Mouse (Mus musculus) cerebellum, adult 11-12 months (tissue): ENCODE results near the gene Tsks.

Source experiments
- DNase-seq: peaks from one replicate; pipeline ENCODE4 v3.0.0; 2022

Tsks gene

DNA sequence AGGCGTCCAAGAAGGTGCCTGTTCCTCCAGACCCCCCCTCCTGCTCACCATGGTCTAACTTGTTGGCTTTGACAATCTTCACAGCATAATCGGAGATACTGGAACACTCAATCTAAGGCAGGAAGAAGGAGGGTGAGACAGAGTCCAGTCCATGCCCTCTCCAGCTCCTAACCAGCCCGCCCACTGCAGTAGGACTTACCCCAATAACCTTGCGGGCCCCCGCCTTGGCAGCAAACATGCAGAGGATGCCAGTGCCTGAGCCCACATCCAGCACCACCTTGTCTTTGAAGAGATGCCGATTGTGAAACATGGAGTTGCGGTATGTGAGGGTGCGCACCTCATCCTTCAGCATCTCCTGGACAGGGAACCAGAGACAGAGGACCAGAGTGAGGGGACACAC is 38.5 kb downstream of the Tsks start:
- peak; percentile 46 for DNase-seq

DNA sequence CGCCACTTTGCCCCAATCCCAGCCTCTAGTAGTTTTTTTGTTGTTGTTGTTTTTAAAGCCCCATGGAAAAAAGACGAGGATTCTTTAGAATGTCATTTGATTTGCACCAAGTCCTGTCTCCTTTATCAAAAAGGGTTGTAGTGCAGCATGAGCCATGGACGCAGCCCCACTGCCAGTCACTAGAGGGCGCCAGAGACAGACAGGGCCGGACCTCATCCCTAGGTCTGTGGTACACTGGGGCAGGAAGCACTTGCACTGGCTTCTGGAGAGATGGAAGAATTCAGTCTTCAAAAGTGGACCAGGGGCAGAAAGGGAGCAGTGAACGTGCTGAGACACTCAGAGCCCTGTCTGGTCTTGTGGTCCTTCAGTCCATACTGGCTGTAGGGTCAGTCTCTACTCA is 40.1 kb downstream of the Tsks start:
- peak; percentile 75 for DNase-seq

DNA sequence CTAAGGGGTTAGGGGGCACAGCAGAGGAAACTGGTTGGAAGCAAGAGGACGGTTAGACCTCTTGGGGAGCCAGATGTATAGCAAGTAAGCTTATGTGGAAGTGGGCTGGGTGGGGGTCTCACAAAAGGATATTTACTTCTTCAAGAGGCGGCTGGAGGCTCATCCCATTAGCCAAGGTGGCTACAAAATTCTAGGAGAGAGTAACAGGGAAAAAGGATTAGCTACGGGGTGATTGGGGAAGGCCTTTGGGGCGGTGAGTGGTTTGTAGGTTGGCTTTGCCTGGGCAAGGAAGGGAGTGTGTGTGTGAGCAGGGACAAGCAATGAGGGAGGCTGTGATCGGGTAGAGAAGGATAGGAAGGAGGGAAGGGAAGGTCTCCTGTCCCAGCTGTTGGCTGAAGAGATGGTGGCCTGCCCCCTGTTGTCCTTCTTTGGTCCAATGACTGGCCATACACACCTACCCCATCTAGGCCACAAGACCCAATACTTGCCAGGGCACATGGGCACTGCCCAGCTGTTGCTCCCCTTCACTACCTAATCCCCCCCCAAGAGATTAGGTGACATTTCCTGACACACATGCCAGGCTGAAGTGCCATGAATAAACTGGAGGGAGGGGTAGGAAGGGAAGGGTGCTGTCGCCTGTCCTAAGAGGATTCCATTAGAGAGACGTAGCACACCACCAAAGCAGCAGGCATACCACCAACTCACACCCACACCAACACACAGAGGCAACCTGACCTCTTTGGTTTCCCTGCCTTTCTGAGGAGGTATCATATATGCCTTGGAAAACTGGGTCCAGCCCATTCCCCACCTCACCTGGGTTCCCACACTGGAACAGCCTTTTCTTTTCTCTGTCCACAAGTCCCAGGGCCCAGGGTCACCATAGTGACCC is 41.2 kb downstream of the Tsks start:
- DNase-seq, result peak; percentile 54

DNA sequence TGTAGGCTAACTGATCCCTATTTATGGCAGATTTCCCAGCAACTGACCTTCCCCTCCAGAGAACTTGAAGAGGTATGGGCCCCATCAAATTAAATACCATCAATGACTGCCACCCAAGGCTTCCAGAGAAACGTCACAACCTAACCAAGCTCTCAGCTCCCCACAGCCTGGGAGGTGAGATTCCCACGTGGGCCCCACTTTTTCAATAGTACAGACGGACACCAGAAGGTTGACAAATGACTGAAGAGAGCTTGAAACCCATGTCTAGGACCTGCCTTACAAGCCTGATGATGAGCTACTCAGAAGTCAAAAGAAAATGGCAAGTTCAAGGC is 41.8 kb downstream of the Tsks start:
- no peak for DNase-seq

DNA sequence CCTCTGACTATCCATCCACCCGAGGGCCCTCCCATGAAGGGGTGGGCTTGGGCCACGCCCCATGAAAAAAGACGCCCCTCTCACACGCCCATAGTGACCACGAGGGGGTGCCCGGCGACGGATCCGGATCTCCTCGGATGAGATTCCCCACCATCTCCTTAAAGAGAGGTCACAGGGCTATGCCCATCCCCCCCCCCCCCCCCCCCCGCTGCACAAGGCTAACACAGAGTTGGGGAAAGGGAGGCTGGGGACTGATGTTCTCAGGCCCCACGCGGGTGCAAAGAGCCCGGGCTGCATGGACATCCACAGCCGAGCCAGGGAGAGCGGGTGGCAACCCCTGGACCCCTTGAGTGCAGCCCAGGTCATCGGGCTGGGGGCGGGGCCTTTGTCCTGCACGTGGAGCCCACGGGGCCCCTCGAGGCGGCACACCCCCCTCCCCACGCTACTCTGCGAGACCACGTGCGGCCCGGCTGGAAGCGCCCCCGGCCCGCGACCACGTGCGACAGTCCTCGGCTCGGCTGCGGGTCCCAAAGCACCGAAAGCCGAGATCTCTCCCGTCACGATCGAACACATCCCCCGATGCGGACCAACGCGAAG is 42.7 kb downstream of the Tsks start:
- DNase-seq, result peak; percentile 82

DNA sequence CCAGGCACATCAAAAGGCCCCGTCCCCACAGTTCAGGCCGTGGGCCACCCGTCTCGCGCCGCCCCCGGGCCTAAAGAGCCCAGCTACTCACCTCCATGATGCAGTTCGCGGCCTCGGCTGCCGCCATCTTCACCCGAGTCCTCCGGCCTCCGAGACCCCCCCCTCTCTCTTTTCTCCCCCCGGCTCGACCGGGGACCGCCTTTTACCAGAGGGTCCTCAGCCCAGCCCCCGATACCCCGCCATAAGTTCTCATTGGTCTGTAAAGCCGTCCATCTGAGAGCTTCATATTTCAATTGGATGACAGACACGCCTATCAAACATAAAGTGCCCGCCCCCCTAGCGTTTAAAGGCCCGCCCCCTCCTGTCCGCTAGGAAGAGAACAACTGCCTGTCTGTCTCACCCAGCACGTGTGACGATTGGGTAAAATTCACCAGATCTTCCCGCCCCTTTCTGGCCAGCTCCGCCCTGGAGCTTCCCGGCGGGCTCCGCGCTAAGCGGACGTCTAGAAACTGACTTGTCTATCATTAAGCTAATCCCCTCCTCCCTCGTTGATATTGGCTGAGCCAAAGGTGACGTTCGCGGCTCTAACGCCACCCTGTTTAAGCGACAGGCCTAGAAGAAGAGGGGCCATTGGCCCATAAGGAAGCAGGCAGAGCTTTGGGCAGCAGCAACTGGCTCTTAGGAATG is 43.3 kb downstream of the Tsks start, which contains the start of gene Prmt1:
Prmt1 (minus strand) TSS at position 377 of the 687 bp plus-strand sequence.
- DNase-seq, result peak; percentile 100

DNA sequence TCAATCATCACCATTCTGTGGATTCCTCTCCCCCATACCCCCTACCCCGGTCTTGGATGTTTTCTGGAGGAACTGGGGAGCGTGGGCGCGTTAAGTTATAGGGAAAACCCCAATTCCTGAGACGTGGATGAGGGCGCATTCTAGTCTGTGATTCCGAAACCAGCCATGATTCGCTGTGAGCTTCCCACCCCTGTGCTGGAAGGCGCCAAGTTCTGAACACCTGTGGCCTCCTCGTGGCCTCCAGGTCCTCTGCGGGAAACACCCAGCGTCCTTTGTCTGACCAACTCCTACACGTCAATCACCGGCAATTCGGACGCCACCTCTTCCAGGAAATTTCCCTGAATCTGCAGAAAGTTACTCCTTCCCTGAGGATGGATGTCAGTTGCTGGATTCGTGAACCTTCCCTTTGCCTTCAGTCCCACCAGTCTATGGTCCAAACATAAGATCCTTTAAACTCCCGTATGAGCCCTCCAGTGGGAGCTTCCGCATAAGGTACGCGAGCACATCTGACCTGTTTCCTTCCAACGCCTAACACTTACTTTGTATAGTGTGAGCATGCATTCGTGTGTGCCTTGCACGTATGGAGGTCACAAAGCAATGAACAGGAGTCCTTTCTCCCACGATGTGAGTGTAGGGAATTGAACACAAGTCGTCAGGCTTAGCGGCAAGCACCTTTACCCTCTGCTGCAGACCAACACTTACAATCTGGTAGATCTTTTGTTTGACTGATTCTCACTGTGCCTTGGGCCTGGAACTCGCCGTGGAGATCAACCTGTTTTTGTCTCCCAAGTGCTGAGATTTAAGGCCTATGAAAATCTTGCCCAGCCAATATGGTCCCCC is 44.1 kb downstream of the Tsks start:
- no peak for DNase-seq

DNA sequence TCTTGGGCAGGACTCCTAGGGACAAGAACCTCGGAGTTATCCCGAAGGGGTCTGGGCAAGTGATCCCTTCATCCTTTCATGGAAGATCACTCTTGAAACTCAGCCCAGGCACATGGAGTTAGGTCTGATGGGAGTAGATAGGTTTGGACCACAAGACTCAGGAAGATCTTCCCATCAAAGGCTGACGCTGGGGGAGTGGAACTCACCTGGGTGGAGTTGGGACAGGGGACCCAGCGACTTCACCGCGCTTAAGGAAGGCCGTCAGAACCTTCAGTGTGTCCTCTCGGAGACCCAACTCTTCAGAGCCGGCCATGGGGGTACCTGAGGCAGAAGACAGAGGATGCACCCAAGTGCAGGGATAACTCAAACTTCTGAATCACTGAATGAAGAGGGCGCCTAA is 53.7 kb downstream of the Tsks start:
- no peak for DNase-seq

DNA sequence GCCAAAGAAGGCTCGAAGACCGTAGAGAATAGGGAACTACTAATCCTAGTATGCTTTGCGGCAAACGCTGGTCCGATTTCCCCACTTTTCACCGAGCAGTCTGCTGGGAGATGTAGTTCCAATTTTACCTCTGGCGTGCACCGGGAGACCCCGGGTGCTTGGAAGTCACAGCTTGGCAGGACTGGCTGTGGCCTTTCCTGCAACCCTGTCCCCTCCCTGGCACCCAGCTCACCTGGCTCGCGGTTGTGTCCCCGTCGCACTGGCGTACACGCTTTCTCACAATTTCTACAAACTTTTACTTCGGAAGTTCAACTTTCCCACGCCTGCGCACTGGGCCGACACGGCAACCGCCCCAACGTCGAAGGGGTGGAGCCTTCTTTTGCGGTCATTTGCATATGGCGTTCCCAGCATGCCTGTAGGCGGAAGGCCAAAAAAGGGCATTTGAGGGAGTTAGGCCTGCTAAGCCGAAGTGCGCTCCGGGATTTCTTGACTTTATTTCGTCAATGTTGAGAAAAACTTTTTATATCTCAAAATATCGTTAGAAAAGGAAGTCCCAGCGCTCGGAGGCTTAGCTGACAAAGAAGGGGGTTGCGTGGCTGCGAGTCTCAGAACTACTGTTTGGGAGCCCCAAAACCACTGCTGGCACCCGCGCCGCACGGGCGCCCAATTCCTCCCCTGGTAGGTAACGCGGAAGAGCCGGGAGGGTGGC is 54.4 kb downstream of the Tsks start, which contains the start of gene Irf3:
Irf3 (plus strand) TSS at position 418 of the 709 bp plus-strand sequence.
- DNase-seq, result peak; percentile 94

DNA sequence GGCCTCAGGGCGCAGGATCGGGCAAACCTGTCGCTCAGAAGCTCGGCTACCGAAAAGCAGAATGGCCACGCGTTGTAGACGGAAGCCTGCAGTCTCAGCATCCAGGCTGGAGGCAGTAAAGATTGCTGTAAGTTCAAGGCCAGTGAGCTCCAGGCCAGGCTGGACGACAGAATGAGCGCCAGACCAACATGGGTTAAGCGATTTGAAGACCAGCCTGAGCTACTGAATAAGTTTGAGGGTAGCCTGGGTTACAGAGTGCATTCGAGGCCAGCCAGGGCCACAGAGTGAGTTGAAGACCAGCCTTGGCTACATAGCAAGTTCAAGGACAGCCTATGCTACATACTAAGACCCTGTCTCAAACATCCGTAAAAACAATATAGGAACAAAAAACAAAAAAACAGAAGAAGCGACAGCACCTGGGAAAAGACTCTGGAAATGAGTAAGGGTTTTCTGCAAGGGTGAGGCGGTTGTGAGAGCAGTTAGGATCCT is 55.0 kb downstream of the Tsks start:
- no peak for DNase-seq

DNA sequence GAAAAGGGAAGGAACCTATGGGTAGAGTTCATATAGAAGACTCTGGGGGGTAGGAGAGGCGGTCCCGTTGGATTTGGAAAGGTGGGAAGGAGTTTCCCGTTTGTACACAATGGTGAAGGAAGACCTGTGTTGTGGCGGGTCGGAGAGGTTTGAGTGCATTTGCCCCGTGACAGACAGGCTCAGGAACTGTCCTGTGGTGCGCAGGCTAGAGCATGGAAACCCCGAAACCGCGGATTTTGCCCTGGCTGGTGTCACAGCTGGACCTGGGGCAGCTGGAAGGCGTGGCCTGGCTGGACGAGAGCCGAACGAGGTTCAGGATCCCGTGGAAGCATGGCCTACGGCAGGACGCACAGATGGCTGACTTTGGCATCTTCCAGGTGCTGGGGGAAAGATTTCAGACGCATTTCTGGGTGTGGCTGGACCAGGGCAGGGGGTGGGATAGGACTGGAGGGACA is 55.5 kb downstream of the Tsks start, which contains the start of gene Bcl2l12:
Bcl2l12 (minus strand) TSS at position 212 of the 455 bp plus-strand sequence.
- DNase-seq, result no peak

DNA sequence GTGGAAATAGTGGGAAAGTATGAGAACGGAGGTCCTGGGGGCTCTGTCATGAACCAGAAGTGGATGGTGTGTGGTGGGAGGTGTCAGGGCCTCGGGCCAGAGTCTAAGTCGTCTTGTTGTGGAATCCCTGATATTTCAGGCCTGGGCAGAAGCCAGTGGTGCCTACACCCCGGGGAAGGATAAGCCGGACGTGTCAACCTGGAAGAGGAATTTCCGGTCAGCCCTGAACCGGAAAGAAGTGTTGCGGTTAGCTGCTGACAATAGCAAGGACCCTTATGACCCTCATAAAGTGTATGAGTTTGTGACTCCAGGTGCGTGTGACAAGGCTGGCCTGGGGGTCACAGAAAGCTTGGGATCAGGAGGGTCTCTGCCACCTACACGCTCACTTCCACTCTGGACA is 56.7 kb downstream of the Tsks start:
- DNase-seq, result no peak

DNA sequence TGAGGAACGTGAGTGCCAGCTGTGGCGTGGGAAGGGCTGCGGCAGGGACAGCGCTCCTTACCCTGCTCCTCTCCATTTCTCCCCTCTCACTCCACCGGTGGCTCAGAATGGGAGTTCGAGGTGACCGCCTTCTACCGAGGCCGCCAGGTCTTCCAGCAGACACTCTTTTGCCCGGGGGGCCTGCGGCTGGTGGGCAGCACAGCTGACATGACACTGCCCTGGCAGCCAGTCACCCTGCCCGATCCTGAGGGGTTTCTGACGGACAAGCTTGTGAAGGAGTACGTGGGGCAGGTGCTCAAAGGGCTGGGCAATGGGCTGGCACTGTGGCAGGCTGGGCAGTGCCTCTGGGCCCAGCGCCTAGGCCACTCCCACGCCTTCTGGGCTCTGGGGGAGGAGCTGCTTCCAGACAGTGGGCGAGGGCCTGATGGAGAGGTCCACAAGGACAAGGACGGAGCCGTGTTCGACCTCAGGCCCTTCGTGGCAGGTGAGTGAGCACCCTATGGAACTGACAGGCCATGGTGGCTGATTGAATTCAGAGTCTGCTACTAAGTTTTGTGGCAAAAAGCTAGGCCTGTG is 57.6 kb downstream of the Tsks start:
- DNase-seq, result no peak

DNA sequence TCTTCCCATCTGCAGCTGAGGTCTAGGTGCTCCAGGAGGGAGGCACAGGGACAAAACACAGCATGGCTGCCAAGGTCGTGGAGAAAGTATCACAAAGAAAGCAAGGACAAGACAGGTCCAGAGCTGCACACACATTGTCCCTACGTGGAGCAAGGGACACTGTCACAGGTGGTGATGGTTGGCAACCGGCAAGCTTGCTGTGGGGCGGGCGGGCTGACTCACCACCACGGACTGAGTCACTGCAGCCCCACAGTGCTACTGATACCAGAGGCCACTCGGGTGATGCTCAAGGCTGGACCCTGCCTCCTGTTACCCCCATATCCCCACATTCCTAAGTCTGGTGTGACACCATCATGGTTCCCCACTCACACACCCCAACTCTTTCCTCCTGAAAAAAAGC is 59.4 kb downstream of the Tsks start:
- peak; percentile 40 for DNase-seq

DNA sequence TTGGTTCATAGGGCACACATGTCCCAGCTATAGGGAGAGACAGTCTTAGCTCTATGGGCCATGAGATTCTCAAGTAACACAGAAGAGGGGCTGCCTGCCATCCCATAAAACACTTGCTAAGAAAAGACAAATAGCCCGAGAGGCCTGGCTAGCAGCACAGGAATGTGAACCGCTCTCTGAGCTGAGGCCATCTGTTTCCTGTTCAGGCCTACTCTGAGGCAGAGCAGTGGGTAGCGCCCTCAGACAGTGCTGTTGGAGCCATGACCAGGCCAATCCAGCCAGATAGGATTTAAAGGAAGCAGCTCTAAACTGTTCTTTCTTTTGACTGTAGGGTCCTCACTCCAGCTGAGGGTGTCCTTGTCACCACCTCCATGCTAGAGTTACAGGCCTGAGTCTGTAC is 61.5 kb downstream of the Tsks start:
- DNase-seq, result no peak

DNA sequence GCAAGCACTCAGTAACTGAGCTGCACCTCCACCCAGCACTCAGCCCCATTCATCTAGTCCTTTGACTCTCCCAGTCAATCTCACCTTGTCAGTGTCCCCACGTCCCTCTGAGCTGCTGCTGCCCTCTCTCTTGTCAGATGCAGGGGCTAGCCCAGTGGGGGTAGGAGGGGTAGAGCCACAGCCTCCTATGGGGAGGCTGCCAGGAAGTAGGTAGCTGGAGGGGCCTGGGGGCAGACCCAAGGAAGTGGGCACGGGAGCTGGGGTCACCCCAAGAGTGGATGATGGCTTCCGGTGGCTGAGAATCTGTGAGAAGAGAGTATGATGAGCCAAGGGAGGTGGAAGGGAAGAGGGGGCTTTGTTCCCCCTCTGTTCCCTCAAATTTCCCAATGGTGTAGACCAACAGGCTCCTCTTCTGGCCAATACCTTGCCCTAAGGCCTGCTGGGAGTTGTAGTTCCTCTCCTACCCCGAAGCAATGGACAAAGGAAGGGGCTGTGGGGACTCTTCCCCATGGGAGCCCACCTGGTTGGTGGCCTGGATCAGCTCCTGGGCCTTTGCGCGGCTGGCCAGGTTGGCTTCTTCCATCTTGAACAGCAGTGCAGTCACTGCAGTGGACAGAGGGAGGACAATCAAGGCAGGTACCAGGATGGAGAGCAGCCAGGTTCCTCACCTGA is 62.5 kb downstream of the Tsks start:
- DNase-seq, result peak; percentile 31

DNA sequence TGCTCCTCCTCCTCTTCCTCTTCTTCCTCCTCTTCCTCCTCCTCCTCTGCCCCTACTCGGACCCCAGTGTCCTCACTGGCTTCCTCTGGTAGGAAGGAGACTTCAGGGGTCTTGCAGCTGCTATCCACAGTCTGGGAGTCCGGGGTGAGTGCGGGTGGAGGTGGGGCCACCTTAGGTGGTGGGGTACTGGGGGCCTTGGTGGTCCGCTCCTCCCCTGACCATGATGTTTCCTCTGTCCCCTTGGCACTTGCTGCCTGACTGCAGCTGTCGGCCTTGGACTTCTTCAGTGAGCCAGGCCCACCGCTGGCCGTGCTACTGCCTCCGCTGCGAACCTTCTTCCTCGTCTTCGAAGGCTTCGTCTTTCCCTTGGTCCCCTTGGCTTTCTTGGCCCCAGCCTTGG is 63.5 kb downstream of the Tsks start:
- no peak for DNase-seq

DNA sequence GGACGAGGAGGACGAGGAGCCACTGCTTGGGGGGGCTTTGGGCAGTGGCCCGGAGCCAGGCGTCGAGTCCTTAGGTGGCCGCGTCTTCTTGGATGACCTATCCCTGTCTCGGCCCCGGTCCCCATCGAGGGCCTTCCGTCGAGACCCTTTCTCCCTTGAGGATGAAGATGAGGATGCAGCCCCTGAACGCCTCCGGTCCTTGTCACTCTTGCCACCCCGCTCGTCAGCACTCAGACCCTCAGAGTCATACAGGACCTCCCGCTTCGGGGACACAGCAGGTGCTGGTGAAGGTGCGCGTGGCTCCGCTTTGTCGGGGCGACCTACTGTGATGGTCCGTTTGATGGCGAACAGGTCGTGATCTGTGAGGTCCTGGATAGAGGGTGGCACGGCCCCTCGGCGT is 64.1 kb downstream of the Tsks start:
- DNase-seq, result peak; percentile 33
